Mouse (Mus musculus): ENCODE data around the gene Gtf2f2.

Gene Gtf2f2

DNA sequence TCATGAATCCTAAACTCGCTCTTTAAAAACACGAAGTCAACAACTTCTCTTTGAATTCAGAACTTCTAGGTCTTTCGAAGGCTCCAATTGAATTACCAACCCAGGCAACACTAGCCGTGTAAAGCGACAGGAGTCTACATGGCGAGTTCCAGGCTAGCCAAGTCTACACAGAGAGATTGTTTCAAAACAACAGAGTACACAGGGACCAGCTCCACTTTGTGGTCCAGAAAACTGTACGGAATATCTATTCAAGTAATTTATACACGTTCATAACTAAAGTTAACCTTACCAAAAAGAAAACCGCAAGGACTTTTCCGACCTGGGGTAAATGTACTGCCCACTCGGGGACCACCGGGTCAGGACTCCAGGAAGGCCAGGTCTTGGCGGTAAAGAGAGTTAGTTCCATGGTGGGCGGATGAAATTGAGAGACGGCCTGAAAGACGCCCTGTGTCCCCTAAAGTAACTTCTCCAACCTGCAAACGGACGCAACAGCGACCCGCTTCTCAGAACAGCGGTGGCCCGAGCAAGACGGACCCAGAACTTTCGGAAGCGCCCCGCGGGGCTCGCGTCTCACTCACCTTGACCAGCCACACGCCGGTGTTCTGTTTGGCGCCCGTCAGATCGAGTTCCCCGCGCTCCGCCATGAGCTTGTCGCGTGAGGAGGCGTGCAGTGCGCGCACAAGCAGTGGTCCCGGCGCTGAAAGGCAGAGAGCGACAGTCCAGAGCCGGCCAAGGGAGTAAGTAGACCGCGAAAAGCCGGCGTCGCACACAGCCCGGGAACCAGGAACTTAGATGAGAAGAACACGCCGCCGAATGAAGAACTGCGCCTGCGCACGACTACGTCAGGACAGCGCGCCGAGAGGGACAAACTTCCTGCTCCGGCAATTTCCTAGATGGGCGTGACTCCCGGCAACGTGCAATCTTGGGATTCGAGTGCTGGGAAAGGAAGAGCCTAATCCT, at the start of gene Gtf2f2:
Gene Gtf2f2 (minus strand): TSS at position 764 of the 960 bp plus-strand sequence.
- peak; percentile 91 for DNase-seq

DNA sequence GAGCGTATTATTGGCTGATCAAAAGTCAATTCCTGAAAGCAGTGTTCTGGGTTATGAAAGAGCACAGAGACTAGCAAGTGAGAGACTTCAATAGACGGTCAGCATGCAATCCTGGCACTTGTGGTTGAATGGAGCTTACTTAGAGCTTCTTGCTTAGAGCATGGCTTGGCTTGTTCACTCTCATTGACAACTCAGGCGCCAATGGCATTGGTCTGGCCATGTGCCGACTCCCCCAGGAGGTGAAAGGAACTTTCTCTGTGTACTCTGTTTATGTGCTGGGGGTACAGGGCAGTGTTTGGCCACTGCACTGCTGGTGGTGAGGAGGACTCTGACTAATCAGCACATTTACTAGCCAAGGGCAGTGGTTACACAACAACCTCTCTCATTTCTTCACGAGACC, 48.8 kb upstream of the Gtf2f2 start:
- DNase-seq = peak; percentile 4

DNA sequence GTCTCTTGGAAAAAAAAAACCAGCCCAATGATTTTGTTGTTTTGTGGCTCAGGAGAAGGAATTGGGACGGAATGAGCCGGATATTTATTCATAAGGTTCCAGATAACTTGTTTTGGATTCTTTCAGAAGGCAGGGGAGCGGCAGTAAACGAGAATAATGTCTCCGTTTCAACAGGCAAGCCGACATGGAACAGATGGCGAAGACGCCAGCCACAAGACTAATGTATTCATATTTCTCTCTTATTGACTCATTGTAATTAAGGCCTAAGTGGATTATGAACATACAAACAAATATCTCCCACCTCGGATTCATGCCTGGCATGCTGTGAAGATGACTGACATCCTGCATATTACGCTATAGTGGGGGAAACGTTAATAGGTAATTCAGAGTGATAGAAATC, 43.1 kb upstream of the Gtf2f2 start:
- DNase-seq = no peak

DNA sequence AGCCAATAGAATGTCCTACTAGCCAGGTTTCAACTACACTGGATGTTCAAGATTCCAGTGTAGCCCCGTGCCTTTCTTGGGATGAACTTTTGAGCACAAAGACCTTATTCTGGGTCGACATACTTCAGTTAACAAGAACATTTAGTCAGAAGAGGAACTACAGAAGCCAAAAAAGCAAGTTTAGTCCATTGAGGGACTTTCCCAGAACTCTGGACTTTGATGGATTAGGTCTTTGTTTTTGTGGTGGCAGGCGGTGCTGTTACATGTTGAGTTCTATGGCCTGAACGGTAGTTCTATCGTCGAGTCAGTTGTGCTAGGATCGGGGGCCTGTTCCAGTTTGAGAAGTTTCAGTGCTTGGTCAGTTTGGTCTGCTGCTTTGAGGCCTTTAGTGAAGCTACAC, 41.3 kb upstream of the Gtf2f2 start:
- DNase-seq = no peak

DNA sequence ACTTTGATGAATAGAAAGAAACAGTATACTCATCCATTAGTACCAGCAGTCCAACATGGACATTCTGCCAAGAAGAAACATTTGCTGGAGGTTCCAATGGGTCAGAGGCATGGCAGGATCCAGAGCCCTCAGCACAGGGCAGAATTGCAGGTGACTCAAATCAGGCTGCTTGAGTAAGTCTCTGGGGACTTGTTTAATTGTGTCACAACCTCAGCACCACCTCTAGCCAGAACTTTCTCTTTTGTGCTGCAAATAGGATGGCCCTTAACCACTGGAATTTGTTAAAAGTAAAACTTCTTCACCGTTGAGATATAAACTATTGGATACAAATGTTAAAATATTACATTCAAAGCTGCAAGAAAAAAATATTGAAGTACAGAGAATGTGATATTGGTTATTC, 35.1 kb upstream of the Gtf2f2 start:
- DNase-seq = no peak

DNA sequence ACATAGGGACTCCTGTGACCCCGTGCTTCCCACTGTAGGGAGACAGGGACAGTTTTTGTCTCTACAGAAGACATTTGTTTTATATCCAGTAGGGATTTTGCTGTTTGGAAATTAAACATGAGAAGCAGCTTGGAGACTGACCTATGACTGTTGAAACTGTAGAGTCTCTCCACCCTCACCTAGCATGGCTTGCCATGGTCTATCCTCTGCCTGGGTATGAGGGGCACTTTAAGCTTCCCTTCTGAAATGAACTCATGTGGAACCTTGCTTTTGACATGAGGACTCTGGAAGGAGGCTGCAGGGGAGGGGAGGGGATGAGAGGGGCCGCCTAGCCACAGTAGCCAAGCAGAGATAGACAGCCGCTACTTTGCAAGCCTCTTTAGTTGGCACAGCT, 33.5 kb upstream of the Gtf2f2 start:
- no peak for DNase-seq

DNA sequence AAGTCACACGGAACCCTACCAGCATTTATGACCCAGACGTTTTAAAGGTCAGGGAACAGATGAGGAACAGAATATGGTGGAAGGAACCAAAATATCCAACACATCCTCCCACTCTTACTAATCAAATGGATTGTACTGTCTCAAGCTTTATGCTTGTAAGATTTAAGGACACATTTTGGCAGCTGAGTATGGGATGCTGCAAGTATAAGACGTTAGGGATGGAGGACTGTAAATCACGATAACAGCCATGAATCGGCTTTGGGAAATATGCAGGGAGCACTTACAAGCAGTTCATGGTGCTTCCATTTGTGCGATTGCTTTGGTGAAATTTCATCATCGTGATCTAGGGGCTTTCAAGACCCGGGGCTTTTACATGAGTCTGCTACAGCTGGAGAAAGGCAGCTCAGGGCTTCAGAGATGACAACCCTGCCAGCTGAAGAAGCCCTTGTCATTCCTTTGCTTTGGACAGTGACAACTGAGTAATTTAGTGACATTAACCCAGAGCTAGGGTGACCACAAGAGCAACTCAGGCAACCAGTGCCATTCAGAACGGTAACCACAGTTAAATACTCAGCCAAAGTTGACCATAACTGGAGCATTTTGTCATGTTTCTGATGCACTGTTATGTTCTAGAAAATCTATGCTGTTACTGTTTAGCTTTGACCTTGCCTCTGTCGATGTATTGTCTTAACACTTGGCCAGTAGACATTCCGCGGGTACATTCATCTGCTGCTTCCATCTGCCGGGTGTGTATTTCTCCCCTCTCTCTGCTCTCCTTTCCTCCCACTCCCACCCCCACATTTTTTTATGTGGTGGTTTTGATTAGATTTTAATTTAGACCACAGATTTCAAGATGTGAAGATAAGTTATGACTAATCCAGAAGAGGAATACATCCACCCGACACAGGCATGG, 32.8 kb upstream of the Gtf2f2 start:
- DNase-seq = no peak

DNA sequence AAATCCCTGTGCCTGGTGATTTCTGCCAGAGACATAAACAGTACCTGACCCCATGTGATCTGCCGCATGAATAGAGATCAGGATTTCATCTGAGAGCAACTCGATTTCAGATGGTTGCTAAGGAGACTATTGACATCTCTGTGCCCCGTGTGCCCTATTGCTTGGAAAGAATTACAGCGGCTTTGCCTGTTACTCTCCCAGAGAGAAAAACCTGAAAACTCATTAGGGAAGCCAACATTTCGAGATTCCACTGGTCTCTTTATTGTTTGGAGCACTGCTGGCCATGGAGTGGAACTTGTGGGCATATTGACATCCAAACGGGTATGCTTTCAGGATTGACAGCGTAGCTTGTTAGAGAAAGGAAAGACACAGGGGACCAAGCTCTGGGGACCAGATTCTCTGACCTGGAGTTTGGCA, 22.6 kb upstream of the Gtf2f2 start:
- no peak for DNase-seq

DNA sequence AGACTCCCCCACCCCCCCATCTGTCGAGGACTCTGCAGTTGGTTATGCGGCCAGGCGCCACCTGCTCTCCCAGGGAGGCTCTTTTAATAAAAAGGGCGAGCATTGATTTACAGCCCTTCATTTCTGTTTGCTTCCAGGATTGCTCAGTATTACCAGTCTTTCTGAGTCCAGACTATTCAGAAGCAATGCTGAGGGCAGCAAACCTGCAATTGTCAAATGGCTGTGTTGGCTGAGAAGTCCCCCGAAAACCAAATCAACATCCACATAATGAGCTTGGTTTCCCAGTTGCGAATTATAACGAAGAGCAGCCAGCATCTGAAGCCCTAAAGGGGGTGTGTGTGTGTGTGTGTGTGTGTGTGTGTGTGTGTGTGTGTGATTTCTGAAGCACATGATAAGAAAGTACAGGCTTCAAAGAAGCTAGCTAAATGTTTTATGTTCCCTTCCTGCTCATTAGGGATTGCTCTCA, 22.0 kb upstream of the Gtf2f2 start:
- no peak for DNase-seq

DNA sequence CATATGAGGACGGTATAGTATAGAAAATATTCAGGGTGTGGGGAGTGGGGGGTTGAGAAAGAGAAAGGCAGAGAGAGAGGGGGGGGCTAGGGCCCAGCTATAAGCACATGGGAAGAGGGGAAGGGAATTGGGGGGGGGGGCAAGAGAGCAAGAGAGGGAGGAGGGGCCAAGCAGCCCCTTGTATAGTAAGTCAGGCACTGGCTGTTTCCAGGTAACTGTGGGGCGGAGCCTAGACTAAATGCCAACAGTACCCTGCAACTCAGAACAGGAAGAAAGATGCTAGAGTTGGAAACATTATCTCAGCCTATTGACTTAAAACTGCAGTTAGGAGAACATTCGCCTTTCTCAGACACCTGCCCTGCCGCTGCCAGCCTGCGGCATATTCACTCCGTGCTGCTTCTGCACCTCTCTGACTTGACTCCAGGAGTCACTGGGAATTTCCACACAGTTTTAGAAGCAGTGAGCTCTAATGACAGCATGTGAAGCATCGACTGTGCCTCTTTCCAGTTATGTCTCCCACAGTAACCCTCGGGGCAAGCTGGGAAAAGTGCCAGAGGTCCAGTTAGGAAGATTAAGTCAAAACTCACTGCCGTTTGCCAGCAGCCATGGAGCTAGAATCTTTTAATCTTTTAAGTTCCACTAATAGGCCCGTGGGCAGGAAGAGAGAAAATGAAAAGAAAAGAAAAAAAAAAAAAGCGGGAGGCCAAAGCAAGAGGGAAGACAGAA, 20.6 kb upstream of the Gtf2f2 start:
- DNase-seq = peak; percentile 8

DNA sequence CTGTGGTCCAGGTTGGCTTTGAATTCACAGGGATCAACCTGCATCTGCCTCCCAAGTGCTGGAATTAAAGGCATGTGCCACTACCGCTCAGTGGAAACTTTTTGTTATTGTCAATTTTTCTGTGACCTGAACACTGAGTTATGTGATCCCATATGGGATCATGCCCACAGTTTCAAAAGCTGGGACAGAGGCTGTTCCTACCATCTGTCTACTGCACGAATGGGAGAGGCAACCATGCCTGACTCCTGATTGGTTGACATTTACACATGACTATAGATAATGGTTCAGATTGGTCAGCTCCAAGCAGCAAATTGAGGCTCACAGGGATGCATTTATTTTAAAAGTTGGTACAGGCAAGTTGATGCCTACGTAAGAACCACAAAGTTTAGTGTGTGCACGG, 14.0 kb upstream of the Gtf2f2 start:
- no peak for DNase-seq

DNA sequence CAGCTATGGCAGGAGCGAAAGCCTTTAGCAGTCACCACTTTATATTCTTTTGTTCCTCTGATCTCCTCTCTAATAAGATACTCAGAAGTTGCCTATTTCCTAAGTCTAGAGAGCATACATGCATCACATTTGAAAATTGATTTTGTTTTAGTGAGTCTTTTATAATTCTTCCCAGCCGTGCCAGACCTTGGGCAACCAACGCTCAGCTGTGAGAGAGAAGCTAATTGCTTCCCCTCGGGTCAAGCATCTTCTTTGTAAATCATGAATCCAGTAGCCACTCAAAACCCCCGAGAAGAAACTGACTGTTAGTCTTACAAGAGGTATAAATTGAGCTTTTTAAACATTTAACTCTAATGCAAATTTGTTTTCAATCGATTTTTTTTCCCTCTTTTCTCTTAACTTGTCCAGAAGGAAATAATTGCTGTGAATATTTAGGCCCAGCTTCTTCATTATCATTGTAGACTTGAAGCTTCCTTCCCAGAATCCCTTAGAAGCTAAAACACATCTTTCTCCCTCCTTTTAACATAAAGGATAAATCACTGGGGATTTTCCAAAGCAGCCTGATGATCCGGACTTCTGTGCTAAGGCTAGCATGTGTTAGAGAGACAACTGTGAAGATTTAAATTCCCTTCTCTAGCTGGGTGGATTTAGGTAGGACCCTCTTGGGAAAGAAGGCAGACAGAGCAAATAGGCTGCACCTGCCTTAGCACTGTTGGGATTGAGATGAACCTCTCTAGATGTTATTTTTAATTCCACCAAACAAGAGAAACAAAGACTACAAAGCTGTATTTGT, 10.5 kb upstream of the Gtf2f2 start:
- DNase-seq = no peak

DNA sequence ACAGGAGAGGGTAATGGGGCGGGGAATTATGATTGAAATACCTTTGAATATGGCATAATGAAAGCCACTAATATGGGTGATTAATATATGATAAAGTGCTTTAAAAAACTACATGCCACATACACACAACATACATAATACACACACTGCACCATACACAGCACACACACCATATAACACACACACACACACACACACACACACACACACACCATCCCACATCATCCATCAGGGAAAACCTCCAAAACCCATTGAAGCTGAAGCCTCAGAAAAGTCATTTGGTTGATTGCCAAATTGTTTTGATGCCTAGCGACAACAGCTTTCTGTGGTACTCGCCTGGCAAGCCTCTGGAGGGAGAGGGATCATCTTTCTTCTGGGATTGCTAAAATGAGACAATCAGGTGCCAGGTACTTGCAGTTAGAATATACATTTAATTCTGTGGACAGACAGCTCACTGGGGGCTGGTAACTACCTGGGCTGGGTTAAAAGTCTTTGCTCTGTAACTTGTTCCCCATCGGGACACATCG, 9.7 kb upstream of the Gtf2f2 start:
- no peak for DNase-seq

DNA sequence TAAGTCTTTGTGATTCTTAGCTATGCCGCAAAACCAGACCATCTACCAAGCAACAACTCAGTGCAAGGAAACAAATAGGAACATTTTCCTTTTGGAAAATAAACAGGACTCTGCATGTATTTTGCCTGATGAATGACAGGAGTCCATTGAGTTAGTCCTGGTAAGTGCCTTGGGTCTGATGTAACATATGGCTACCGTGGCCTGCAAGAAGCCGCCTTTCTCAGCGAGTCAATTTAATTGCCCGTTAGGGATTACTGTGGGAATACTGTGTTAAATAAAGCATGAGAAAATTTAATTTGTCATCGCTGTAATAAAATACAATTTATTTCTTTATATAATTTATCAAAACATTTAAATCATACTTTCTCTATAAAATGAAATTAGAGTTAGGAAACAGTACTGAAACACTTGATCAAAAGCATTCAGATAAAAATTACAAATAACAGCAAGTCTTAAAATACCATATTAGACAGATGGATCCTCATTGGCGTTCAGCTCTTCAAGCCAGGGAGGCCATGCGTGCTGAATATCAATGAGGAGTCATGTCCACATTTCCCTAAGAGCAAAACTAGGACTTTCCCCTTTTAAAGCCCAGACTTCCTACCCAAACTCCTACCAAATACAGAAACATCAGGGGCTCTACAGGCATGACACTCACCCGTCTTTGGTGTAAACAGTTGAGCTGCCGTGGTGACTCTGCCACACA, 7.3 kb upstream of the Gtf2f2 start:
- no peak for DNase-seq

DNA sequence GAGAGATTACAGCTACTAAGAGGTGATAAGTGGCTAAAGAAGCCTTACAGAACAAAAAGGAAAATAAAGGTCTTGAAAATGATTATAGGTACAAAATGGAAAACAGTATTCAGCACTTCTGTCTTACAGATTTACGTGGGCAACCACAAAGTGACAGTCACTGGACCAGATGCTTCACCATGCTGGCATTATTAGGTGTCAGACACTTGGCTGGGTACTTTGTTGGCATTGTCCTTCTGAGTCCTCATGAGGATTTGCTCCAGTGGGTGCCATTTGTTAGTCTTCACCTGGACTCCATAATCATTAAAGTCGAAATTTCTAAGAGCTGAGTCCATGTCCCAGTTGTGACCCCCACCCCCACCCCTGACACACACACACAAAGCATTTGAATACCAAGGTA, 3.7 kb upstream of the Gtf2f2 start:
- no peak for DNase-seq

DNA sequence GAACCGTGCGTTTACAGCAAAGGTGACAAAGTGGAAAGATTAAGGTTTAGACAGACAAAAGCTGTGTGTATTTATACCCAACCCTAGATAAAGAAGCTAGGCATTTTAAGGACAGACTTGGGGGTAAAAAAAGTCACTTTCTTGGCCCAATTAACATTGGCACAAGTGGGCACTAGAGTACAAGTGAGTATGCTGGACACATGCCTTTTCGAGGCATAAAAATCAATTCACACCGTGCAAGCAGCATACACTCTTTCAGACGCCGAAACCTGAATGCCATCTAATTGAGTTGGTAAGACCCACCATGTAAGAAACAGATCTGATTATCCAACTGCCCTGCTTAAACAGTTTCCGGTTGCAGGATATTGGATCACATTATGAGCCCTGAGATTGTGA, 395 bp upstream of the Gtf2f2 start:
- DNase-seq = no peak

DNA sequence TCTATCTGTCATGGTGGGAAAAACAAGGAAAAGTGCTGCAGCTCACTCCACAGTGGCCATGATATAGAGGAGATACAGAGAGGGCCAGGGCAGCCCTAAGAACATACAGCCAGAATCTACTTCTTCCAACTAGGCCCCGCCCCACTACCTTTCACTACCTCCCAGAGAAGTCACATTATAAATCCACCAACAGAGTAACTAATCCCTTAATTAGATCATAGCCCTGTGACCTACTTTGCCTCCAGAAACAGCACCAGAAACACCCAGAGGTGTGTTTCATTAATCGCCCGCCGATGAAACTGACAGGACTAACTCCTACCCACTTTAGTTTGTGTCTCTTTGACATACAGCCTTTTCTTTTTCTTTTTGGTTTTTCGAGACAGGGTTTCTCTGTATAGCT, 1.5 kb downstream of the Gtf2f2 start:
- no peak for DNase-seq

DNA sequence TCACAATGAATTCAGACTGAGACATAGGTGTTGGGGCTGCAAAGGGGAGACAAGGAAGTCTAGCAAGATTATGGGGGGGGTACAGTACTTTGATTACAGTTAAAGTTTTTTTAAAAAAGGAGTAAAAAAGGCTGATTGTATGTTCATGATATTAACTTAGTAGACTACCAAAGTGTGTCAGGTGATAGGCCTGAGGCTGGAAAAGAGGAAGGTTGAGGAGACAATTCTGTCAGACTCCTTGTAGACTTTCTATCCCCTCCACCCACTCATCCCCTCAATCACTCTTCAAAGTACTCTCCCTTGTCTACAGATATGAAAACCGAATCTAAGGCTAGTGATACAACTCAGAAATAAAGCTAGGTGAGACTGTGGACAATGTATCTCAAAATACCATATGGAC, 2.5 kb downstream of the Gtf2f2 start:
- DNase-seq = no peak

DNA sequence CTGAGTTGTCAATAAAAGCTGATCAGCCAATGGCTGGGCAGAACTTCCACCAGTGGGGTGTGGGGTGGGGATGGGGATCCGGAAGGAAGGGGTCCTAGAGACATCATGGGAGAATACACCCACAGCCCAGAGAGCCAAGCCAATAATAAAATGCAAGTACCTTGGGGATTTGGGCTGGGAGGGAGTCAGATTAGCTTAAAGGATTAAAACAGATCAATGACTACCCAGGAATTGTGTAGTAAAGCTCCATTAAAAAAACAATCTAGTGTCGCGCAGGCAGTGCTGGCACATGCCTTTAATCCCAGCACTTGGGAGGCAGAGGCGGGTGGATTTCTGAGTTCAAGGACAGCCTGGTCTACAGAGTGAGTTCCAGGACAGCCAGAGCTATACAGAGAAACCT, 5.7 kb downstream of the Gtf2f2 start:
- no peak for DNase-seq

DNA sequence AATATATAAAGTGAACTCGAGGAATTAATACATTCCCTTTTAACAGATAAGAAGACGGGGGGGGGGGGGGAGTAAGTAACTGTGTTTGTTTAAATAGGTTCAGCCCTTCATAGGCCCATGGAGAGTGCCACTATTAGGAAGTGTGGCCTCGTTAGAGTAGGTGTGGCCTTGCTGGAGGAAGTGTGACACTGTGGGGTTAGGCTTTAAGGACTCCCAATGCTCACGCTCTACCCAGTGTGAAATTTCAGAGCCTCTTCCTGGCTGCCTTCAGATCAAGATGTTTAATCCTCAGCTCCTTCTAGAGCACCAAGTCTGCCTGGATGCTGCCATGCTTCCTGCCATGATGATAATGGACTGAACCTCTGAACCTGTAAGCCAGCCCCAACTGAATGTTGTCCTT, 8.9 kb downstream of the Gtf2f2 start:
- no peak for DNase-seq

DNA sequence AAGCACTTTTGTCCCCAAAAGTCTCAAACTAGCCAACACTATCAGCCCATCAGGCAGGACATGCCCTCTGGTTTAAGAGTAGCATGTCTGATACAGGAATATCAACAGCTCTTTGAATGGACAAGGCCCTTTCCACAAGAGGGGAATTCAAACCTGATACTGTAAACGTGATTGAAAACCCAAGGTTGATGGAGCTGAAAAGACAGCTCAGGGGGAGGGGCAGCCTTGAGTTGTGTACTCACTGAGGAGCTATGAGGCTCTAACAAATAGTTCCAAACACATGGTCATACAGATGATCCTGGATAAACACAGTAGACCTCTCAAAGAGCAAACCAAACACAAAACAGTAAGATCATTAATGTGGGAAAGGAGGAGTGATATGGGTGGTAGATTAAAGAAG, 12.6 kb downstream of the Gtf2f2 start:
- DNase-seq = no peak

All from cerebellum, adult 9-11 months (tissue).